ENCODE assay signal across 8 mouse cellular contexts in the genomic region with DNA sequence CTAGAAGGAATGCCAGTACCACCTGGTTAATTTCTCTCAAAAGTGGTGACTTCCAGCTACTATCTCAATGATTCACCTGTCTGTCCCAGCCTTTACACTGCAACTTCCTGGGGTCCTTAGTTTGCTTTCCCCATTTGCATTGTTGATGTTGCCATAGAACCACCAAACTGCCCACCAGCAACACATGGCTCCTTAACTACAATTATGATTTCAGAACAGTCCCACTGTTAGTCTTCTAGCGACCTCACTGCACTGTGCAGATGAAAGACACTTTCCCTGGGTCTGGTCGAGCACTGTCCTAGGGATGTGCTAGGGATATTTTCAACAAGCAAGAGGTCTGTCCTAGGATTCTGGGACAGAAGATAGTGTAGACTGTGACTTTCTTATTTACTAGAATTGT. TPM values are rescaled to one million over a fixed set of nuclear protein-coding genes. Genes with fewer than 3 reads are reported as not detected.
DNase-seq lines count a peak whose midpoint lies in the region; ATAC-seq and TF ChIP-seq lines count a peak whose summit lies in the region.

A gene (minus strand): TSS at position 101 of the 400 bp plus-strand sequence.

- TF ChIP-seq POLR2A in brain, embryonic 14.5 days (IDR thresholded peaks at IDR 0.05; ENCODE audit: borderline replicate concordance, extremely low read depth, insufficient read depth, insufficient read length, poor library complexity, severe bottlenecking), result no peak

- WGBS in midbrain, embryonic 14.5 days, result 89% methylated on average over 2 of the region's 2 CpGs

- peak within 1 kb of the TSS; percentile 87 for H3K4me2 ChIP-seq in midbrain, embryonic 14.5 days (ENCODE audit: low read length)

- TF ChIP-seq CTCF in layer of hippocampus, adult 2 months (conservative IDR thresholded peaks at IDR 0.05), result no peak
- no peak for TF ChIP-seq CTCF in brain, embryonic 14.5 days (IDR thresholded peaks at IDR 0.05; ENCODE audit: borderline replicate concordance, extremely low read depth, insufficient read depth, insufficient read length)

- peaks cover 14% of the 10 kb centered on the region for H3K36me3 ChIP-seq in midbrain, embryonic 14.5 days (ENCODE audit: control insufficient read depth, insufficient read depth, low read length)

- ATAC-seq in granulocyte monocyte progenitor cell, adult 5-6 weeks (replicated peaks; ENCODE audit: poor library complexity, severe bottlenecking), result no peak
- ATAC-seq in midbrain, embryonic 14.5 days (ENCODE audit: low FRiP score, low TSS enrichment), result no peak

- H3K27ac ChIP-seq in layer of hippocampus, adult 2 months, result peak within 1 kb of the TSS; percentile 93
- H3K27ac ChIP-seq in midbrain, embryonic 14.5 days (replicated peaks; ENCODE audit: low read depth, low read length), result peak within 1 kb of the TSS; percentile 89

- no peak for DNase-seq in layer of hippocampus, adult 2 months (ENCODE audit: low spot score in 2 of 2)
- no peak for DNase-seq in layer of hippocampus, adult 9-10 months (ENCODE audit: low spot score)
- DNase-seq in brain, embryonic 14.5 days (ENCODE audit: low read depth), result no peak
- no peak for DNase-seq in layer of hippocampus, postnatal 14 days (ENCODE audit: low spot score in 2 of 2)
- DNase-seq in midbrain, embryonic 14.5 days, result no peak
- no peak for DNase-seq in cerebellum, postnatal 25 days
- DNase-seq in spleen, postnatal 4 days (ENCODE audit: low spot score in 2 of 2), result no peak

- peak within 1 kb of the TSS; percentile 94 for H3K4me3 ChIP-seq in layer of hippocampus, adult 2 months
- peak within 1 kb of the TSS; percentile 96 for H3K4me3 ChIP-seq in midbrain, embryonic 14.5 days (replicated peaks; ENCODE audit: low read depth, low read length)

- peak within 1 kb of the TSS; percentile 78 for H3K9ac ChIP-seq in midbrain, embryonic 14.5 days (replicated peaks; ENCODE audit: low read length)

- H3K27me3 ChIP-seq in midbrain, embryonic 14.5 days (ENCODE audit: control insufficient read depth, insufficient read depth, low read length), result no peaks in the 10 kb centered on the region

- no peaks in the 10 kb centered on the region for H3K9me3 ChIP-seq in midbrain, embryonic 14.5 days (ENCODE audit: control insufficient read depth, low read length)

- H3K4me1 ChIP-seq in midbrain, embryonic 14.5 days (ENCODE audit: control insufficient read depth, insufficient read depth, low read length), result peaks cover 15% of the 10 kb centered on the region

RNA-seq across cellular contexts. Expression of the gene that starts here (rescaled TPM):
- 100 to 1,000 TPM; 203 to 212 TPM for total RNA-seq in layer of hippocampus, adult 2 months (2021)
- 116 and 141 TPM in 2 replicates for polyA plus RNA-seq in brain, embryonic 14.5 days (2012; rRNA removed)
- 120 and 160 TPM in 2 replicates for total RNA-seq in granulocyte monocyte progenitor cell, adult 5-6 weeks (2014; fragmentation: Nextera tagmentation)
- 210 and 235 TPM in 2 replicates for total RNA-seq in granulocyte monocyte progenitor cell, adult 5-6 weeks (2017)
- 100 to 1,000 TPM; 242 to 257 TPM for total RNA-seq in layer of hippocampus, postnatal 14 days (2021)
- polyA plus RNA-seq in midbrain, embryonic 14.5 days (2014; fragmentation: Nextera tagmentation; extraction: Ambion mirVana), result 186 and 194 TPM in 2 replicates
